Mouse (Mus musculus): ENCODE measurements around the gene Mrpl57. TPM values are rescaled to one million over a fixed set of nuclear protein-coding genes. Genes with fewer than 3 reads are reported as not detected.

Gene Mrpl57
- polyA plus RNA-seq, 1 experiment from 2014 or later: 139 TPM

DNA sequence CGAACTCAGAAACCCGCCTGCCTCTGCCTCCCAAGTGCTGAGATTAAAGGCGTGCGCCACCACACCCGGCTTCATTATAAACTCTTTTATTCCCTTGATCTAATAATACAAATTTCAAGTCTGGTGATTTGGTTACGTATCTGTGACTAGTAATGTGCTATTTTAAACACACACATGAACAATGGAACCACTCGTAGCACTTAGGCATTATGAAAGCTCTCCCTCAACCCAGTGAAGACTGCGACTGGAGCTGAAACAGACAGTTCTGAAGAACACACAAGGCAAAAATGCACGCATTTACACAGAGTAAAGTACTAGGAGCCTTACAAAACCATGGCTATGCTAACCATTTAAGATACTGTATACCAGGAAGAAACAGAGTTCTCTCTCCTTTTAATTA lies 51.9 kb downstream of the Mrpl57 start:
- Histone ChIP-seq H3K4me3 (ENCODE audit: low read depth, low read length) (no peak overlapping the region), H3K4me1 (ENCODE audit: control insufficient read depth, insufficient read depth, low read length) (peaks cover 8% of the 10 kb centered on the region; the same call in 1 of the 2 replicates), H3K4me2 (ENCODE audit: low read length) (no peak overlapping the region), H3K27me3 (ENCODE audit: control insufficient read depth, insufficient read depth, low read depth, low read length) (no peaks in the 10 kb centered on the region), H3K36me3 (ENCODE audit: control insufficient read depth, insufficient read depth, low read length) (no peaks in the 10 kb centered on the region), H3K27ac (ENCODE audit: low read length) (no peak overlapping the region), H3K9me3 (replicated peaks; ENCODE audit: control insufficient read depth, low read length, poor library complexity, severe bottlenecking) (no peaks in the 10 kb centered on the region), H3K9ac (ENCODE audit: low read depth, low read length) (no peak overlapping the region)
- 94% methylated on average over 9 of the region's 9 CpGs for WGBS
- ATAC-seq: no peak

Small RNAs within 50 kb of the gene (microRNA-seq; reads per million reads assigned to microRNA genes)
- not detected for gene Mir3077

Other genes with a start within 250 kb of the Mrpl57 start
- gene Xpo4, start 160.8 kb upstream of the Mrpl57 start, polyA plus RNA-seq (2015; fragmentation: Nextera tagmentation; extraction: Ambion mirVana): 10.5 and 12.2 TPM in 2 replicates
- gene Gm49361, start 80.1 kb upstream of the Mrpl57 start, polyA plus RNA-seq (2015; fragmentation: Nextera tagmentation; extraction: Ambion mirVana): not detected in 2 replicates
- gene Lats2, start 67.8 kb upstream of the Mrpl57 start, polyA plus RNA-seq (2015; fragmentation: Nextera tagmentation; extraction: Ambion mirVana): 5.2 and 5.5 TPM in 2 replicates
- 24.3 and 29.9 TPM in 2 replicates for gene Sap18, start 28.1 kb upstream of the Mrpl57 start, polyA plus RNA-seq (2015; fragmentation: Nextera tagmentation; extraction: Ambion mirVana)
- gene Ska3, start within 50 bp of the Mrpl57 start, polyA plus RNA-seq (2015; fragmentation: Nextera tagmentation; extraction: Ambion mirVana): 4.7 and 5.0 TPM in 2 replicates
- 36.6 and 43.1 TPM in 2 replicates for gene Zdhhc20, start 64.0 kb downstream of the Mrpl57 start, polyA plus RNA-seq (2015; fragmentation: Nextera tagmentation; extraction: Ambion mirVana)
- 71.9 and 75.8 TPM in 2 replicates for gene Micu2, start 173.0 kb downstream of the Mrpl57 start, polyA plus RNA-seq (2015; fragmentation: Nextera tagmentation; extraction: Ambion mirVana)
- gene Fgf9, start 244.3 kb downstream of the Mrpl57 start, polyA plus RNA-seq (2015; fragmentation: Nextera tagmentation; extraction: Ambion mirVana): 24.4 and 26.1 TPM in 2 replicates